1 mouse cellular context compared by ENCODE assay signal in genomic region chr1:36528351-36528750, GRCm38 (mm10).
TF ChIP-seq lines count a peak whose summit lies in the region.

No protein-coding gene starts in this region.

TF ChIP-seq in MEL, 35 proteins besides CTCF, POLR2A, EP300 and RAD21 (continued from another document):
- TF ChIP-seq ZMIZ1 (IDR thresholded peaks at IDR 0.05; ENCODE audit: low read depth, low read length) (no peak), UBTF (IDR thresholded peaks at IDR 0.05; ENCODE audit: borderline replicate concordance, insufficient read depth, low read depth, low read length) (no peak), E2F4 (IDR thresholded peaks at IDR 0.05; ENCODE audit: borderline replicate concordance, low read depth, low read length) (no peak), MAZ (IDR thresholded peaks at IDR 0.05; ENCODE audit: low read depth, low read length) (no peak), MAFK (IDR thresholded peaks at IDR 0.05; ENCODE audit: borderline replicate concordance, low read depth, low read length) (no peak), GABPA (IDR thresholded peaks at IDR 0.05; ENCODE audit: low read depth, low read length) (no peak), GATA1 (IDR thresholded peaks at IDR 0.05; ENCODE audit: low read depth, low read length) (no peak), NRF1 (IDR thresholded peaks at IDR 0.05; ENCODE audit: insufficient read depth, low read depth, low read length, poor library complexity, severe bottlenecking) (no peak), HCFC1 (IDR thresholded peaks at IDR 0.05; ENCODE audit: low read depth, low read length) (no peak), NELFE (IDR thresholded peaks at IDR 0.05; ENCODE audit: low read depth, low read length) (no peak)
